Mouse (Mus musculus) frontal cortex, postnatal 14 days (tissue): ENCODE measurements around the gene Col13a1.

Source experiments
- DNase-seq, 2 experiments: peaks; one replicate each; pipeline ENCODE4 v3.0.0; 2022; ENCODE audit warnings: low spot score in 2 of 2

Col13a1 gene

GRCm38 (mm10) chr10:61968003-61968553 lies 10.8 kb downstream of the Col13a1 start:
- no peak for DNase-seq

GRCm38 (mm10) chr10:61967207-61967606 lies 11.7 kb downstream of the Col13a1 start:
- no peak for DNase-seq

GRCm38 (mm10) chr10:61965386-61965841 lies 13.5 kb downstream of the Col13a1 start:
- DNase-seq, result no peak

GRCm38 (mm10) chr10:61956718-61957117 lies 22.2 kb downstream of the Col13a1 start:
- DNase-seq, result no peak

- DNase-seq, result no peak
These were observed 25.0 kb downstream of the Col13a1 start for GRCm38 (mm10) chr10:61953916-61954315.

- no peak for DNase-seq
These were observed 29.4 kb downstream of the Col13a1 start for GRCm38 (mm10) chr10:61949542-61949941.

- DNase-seq, result no peak
These were observed 34.5 kb downstream of the Col13a1 start for GRCm38 (mm10) chr10:61944386-61944785.

GRCm38 (mm10) chr10:61943480-61943879 lies 35.4 kb downstream of the Col13a1 start:
- no peak for DNase-seq

- DNase-seq, result no peak
These were observed 36.2 kb downstream of the Col13a1 start for GRCm38 (mm10) chr10:61942719-61943118.

GRCm38 (mm10) chr10:61936211-61937121 lies 42.4 kb downstream of the Col13a1 start:
- no peak for DNase-seq

GRCm38 (mm10) chr10:61931678-61932077 lies 47.2 kb downstream of the Col13a1 start:
- no peak for DNase-seq

- DNase-seq, result no peak
These were observed 49.0 kb downstream of the Col13a1 start for GRCm38 (mm10) chr10:61929901-61930300.

- DNase-seq, result no peak
These were observed 49.9 kb downstream of the Col13a1 start for GRCm38 (mm10) chr10:61928725-61929651.

GRCm38 (mm10) chr10:61925691-61926090 lies 53.2 kb downstream of the Col13a1 start:
- DNase-seq, result no peak

GRCm38 (mm10) chr10:61920655-61921365 lies 58.1 kb downstream of the Col13a1 start:
- DNase-seq, result no peak

- no peak for DNase-seq
These were observed 58.8 kb downstream of the Col13a1 start for GRCm38 (mm10) chr10:61919924-61920654.

- no peak for DNase-seq
These were observed 59.4 kb downstream of the Col13a1 start for GRCm38 (mm10) chr10:61919496-61919895.

- DNase-seq, result no peak
These were observed 61.8 kb downstream of the Col13a1 start for GRCm38 (mm10) chr10:61917066-61917465.

GRCm38 (mm10) chr10:61911770-61912169 lies 67.1 kb downstream of the Col13a1 start:
- no peak for DNase-seq

GRCm38 (mm10) chr10:61909004-61909403 lies 69.9 kb downstream of the Col13a1 start:
- DNase-seq, result no peak

GRCm38 (mm10) chr10:61906226-61906625 lies 72.7 kb downstream of the Col13a1 start:
- DNase-seq, result no peak
